9 mouse cellular contexts compared by ENCODE assay signal in genomic region chr9:66514256-66514770, GRCm38 (mm10). TPM values are rescaled to one million over a fixed set of nuclear protein-coding genes. Genes with fewer than 3 reads are reported as not detected.
DNase-seq lines count a peak whose midpoint lies in the region; ATAC-seq and TF ChIP-seq lines count a peak whose summit lies in the region.
"Had no signal": no experiment of that assay in that cellular context is flagged by ENCODE, and none has a peak within 500 bp of the region (broad histone marks: within the 10 kb centered on the region; RNA-seq: fewer than 3 reads in every experiment).

Fbxl22 (minus strand) TSS chr9:66514593.

- ATAC-seq in limb, embryonic 15.5 days (ENCODE audit: insufficient number of reproducible peaks, low FRiP score, low TSS enrichment, low read depth): no peak
- no peak for ATAC-seq in neural tube, embryonic 13.5 days (ENCODE audit: low read depth)
- ATAC-seq: Patski had no signal

- H3K4me2 ChIP-seq in limb, embryonic 15.5 days: no peak within 1 kb of the TSS
- H3K4me2 ChIP-seq in neural tube, embryonic 13.5 days: no peak within 1 kb of the TSS

- peaks cover 44% of the 10 kb centered on the region for H3K36me3 ChIP-seq in limb, embryonic 15.5 days
- peaks cover 65% of the 10 kb centered on the region for H3K36me3 ChIP-seq in neural tube, embryonic 13.5 days

- peaks cover 28% of the 10 kb centered on the region for H3K4me1 ChIP-seq in limb, embryonic 15.5 days
- peaks cover 40% of the 10 kb centered on the region for H3K4me1 ChIP-seq in neural tube, embryonic 13.5 days (replicated peaks)

- peak within 1 kb of the TSS; percentile 99 for H3K27ac ChIP-seq in layer of hippocampus, adult 2 months
- peak within 1 kb of the TSS; percentile 97 for H3K27ac ChIP-seq in limb, embryonic 15.5 days
- H3K27ac ChIP-seq in neural tube, embryonic 13.5 days (replicated peaks): peak within 1 kb of the TSS; percentile 98

- no peak within 1 kb of the TSS for H3K4me3 ChIP-seq in layer of hippocampus, adult 2 months
- no peak within 1 kb of the TSS for H3K4me3 ChIP-seq in limb, embryonic 15.5 days
- H3K4me3 ChIP-seq in neural tube, embryonic 13.5 days: no peak within 1 kb of the TSS

- peak; percentile 79 for TF ChIP-seq CTCF in layer of hippocampus, adult 2 months (conservative IDR thresholded peaks at IDR 0.05)

- no peak within 1 kb of the TSS for H3K9ac ChIP-seq in limb, embryonic 15.5 days
- no peak within 1 kb of the TSS for H3K9ac ChIP-seq in neural tube, embryonic 13.5 days

- peak in 1 of 2 experiments; percentile 45 for DNase-seq in layer of hippocampus, adult 2 months (ENCODE audit: low spot score in 2 of 2)
- DNase-seq in layer of hippocampus, postnatal 14 days (ENCODE audit: low spot score in 2 of 2): no peak
- peak; percentile 79 for DNase-seq in cerebellum, adult 9-10 months
- DNase-seq in gastrocnemius, postnatal 10 days: peak; percentile 63
- DNase-seq in induced T-regulatory cell, adult 2 months (ENCODE audit: low read depth): peak; percentile 65
- peak; percentile 61 to 68 for DNase-seq in urinary bladder, postnatal 4 days (ENCODE audit: low spot score in 2 of 2)

- H3K27me3 ChIP-seq in limb, embryonic 15.5 days: no peaks in the 10 kb centered on the region
- no peaks in the 10 kb centered on the region for H3K27me3 ChIP-seq in neural tube, embryonic 13.5 days
- H3K27me3 ChIP-seq: Patski had no signal

- no peaks in the 10 kb centered on the region for H3K9me3 ChIP-seq in limb, embryonic 15.5 days
- H3K9me3 ChIP-seq in neural tube, embryonic 13.5 days: no peaks in the 10 kb centered on the region

- 63% methylated on average over 17 of the region's 17 CpGs for WGBS in limb, embryonic 15.5 days
- WGBS in neural tube, embryonic 13.5 days: 73% methylated on average over 17 of the region's 17 CpGs

RNA-seq across cellular contexts. Expression of gene Fbxl22, which starts in this region (rescaled TPM):
- under 1 TPM; 0.22 to 0.38 TPM for total RNA-seq in layer of hippocampus, adult 2 months (2021)
- total RNA-seq in layer of hippocampus, postnatal 14 days (2021): under 1 TPM; 0.23 to 0.38 TPM
- 10 to 100 TPM; 36.0 to 38.6 TPM for total RNA-seq in gastrocnemius, postnatal 10 days (2021)
- polyA plus RNA-seq in limb, embryonic 15.5 days (2015; fragmentation: Nextera tagmentation; extraction: Ambion mirVana): 4.8 and 9.1 TPM in 2 replicates
- polyA plus RNA-seq in neural tube, embryonic 13.5 days (2015; fragmentation: Nextera tagmentation; extraction: Ambion mirVana): 1.2 and 1.7 TPM in 2 replicates

Comparison
In these comparisons a context has a peak if more than half of its experiments do, and no peak if none do; other contexts are left out.
1. RNA of gene Fbxl22 (total RNA-seq): 36.0 to 38.6 TPM in gastrocnemius, postnatal 10 days; 0.22 to 0.38 TPM in layer of hippocampus, adult 2 months and 0.23 to 0.38 TPM in layer of hippocampus, postnatal 14 days; every median in the first group is over 10 times any median in the second.
2. DNase-seq: peak in cerebellum, adult 9-10 months (single experiment), gastrocnemius, postnatal 10 days (single experiment), induced T-regulatory cell, adult 2 months (single experiment) and urinary bladder, postnatal 4 days (2 of 2); none in layer of hippocampus, postnatal 14 days (0 of 2).
3. Peak in every context shown above with its lines, with median percentiles within 50 percentile points of each other: H3K27ac ChIP-seq.